Mouse (Mus musculus) forebrain, embryonic 13.5 days (tissue): ENCODE measurements at regions not wholly inside any gene's neighbourhood (a gene's known extent, or its start where the extent isn't known, plus 50 kb on each side); places are given as distances from the start of the nearest gene placed in this dataset.
A peak's percentile ranks its signal among the peaks of the same experiment; 100 is the strongest.

Experiments used
- ATAC-seq: fragments of 200-750 bp; cut with Nextera tagmentation; 2 replicates; pipeline ENCODE4 v1.8.0; 2017
- H3K27ac ChIP-seq: fragments of 300-500 bp; sonication (generic); 2 replicates; pipeline ENCODE4 v1.5.1; 2015; ENCODE audit warnings: inconsistent platforms, mild to moderate bottlenecking, moderate library complexity
- H3K27me3 ChIP-seq: fragments of 300-500 bp; sonication (generic); 2 replicates; pipeline ENCODE4 v1.6.1; 2015; ENCODE audit warnings: mild to moderate bottlenecking, inconsistent platforms
- H3K36me3 ChIP-seq: fragments of 300-500 bp; sonication (generic); 2 replicates; pipeline ENCODE4 v1.6.1; 2015; ENCODE audit warnings: mild to moderate bottlenecking, inconsistent platforms; ENCODE audit not compliant: poor library complexity, severe bottlenecking
- H3K4me1 ChIP-seq: fragments of 300-500 bp; sonication (generic); 2 replicates; pipeline ENCODE4 v1.6.1; 2015; ENCODE audit warnings: inconsistent platforms
- H3K4me2 ChIP-seq: fragments of 300-500 bp; sonication (generic); 2 replicates; pipeline ENCODE4 v1.6.1; 2015; ENCODE audit warnings: inconsistent platforms, mild to moderate bottlenecking, moderate library complexity
- H3K4me3 ChIP-seq: fragments of 300-500 bp; sonication (generic); 2 replicates; pipeline ENCODE4 v1.5.1; 2015; ENCODE audit warnings: mild to moderate bottlenecking, inconsistent platforms
- H3K9ac ChIP-seq: fragments of 300-500 bp; sonication (generic); 2 replicates; pipeline ENCODE4 v1.6.1; 2015; ENCODE audit warnings: mild to moderate bottlenecking, inconsistent platforms
- H3K9me3 ChIP-seq: fragments of 300-500 bp; sonication (generic); replicated peaks from 2 replicates; pipeline ENCODE4 v1.6.1; 2016; ENCODE audit warnings: inconsistent platforms
- WGBS: fragments of 180-500 bp; shearing (Covaris S2); methylation state at CpG from one replicate; pipeline ENCODE4 v1.1.7; 2015; 5-methylcytosine and 5-hydroxymethylcytosine counted together

DNA sequence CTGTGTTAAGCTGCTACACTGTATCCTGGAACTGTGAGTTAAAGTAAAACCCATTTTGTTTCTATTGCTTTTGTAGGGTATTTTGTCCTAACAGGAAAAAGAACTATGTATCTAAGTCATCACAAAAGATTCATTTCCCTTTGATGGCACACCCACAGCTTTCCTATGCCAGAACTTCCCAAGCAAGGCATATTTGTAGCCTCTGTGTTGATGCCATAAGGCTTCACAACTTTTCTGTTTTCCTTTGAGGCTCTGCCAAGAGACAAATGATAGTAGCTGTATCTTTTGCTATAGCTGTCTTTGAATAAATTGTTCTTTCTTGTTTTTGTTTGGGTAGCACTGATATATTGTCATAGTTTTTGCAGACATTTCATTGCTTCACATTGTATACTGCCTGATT lies 790.2 kb downstream of the Slitrk5 start:
- no peak overlapping the region for H3K9ac ChIP-seq
- no peak overlapping the region for H3K27ac ChIP-seq
- no peaks in the 10 kb centered on the region for H3K27me3 ChIP-seq
- peak; percentile 19; the same call in 1 of the 2 replicates for ATAC-seq
- H3K4me1 ChIP-seq, result no peaks in the 10 kb centered on the region
- H3K4me3 ChIP-seq, result no peak overlapping the region
- H3K4me2 ChIP-seq, result no peak overlapping the region
- no peaks in the 10 kb centered on the region for H3K36me3 ChIP-seq
- no peaks in the 10 kb centered on the region for H3K9me3 ChIP-seq

GRCm38 (mm10) chr14:112466305-112466864 lies 791.5 kb downstream of the Slitrk5 start:
- H3K27me3 ChIP-seq, result no peaks in the 10 kb centered on the region
- no peaks in the 10 kb centered on the region for H3K9me3 ChIP-seq
- H3K27ac ChIP-seq, result no peak overlapping the region
- no peaks in the 10 kb centered on the region for H3K36me3 ChIP-seq
- ATAC-seq, result peak; percentile 41; the same call in 1 of the 2 replicates
- H3K4me1 ChIP-seq, result no peaks in the 10 kb centered on the region
- H3K4me3 ChIP-seq, result no peak overlapping the region
- no peak overlapping the region for H3K4me2 ChIP-seq
- H3K9ac ChIP-seq, result no peak overlapping the region

DNA sequence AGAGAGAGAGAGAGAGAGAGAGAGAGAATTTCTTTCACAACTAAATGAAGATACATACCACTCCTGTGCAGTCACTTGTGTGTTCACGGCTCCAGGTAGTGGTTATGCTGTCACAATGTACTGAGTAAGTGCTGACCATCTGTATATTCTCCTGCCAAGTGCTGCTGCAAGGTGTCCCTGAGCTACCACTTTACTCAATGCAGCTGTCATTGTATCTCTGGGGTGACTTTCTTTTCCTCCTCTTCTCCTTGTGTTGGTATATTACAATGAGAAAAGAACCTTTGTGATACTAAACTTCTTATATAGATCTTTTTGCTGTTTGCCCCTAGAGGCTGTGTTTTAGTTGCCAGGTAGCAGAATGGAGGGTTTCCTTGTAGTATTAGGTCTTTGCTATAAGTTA lies 800.6 kb downstream of the Slitrk5 start:
- no peak overlapping the region for H3K4me3 ChIP-seq
- no peak overlapping the region for H3K9ac ChIP-seq
- no peaks in the 10 kb centered on the region for H3K9me3 ChIP-seq
- H3K4me2 ChIP-seq, result no peak overlapping the region
- no peaks in the 10 kb centered on the region for H3K4me1 ChIP-seq
- no peaks in the 10 kb centered on the region for H3K27me3 ChIP-seq
- no peak overlapping the region for H3K27ac ChIP-seq
- 69% methylated on average over 1 of the region's 1 CpGs for WGBS
- ATAC-seq, result no peak
- no peaks in the 10 kb centered on the region for H3K36me3 ChIP-seq
